Mouse (Mus musculus): Measurements from ENCODE around the gene Dner. TPM values are rescaled to one million over a fixed set of nuclear protein-coding genes. Genes with fewer than 3 reads are reported as not detected.

Gene Dner
- polyA plus RNA-seq, 1 experiment from 2014 or later = 28.1 TPM

DNA sequence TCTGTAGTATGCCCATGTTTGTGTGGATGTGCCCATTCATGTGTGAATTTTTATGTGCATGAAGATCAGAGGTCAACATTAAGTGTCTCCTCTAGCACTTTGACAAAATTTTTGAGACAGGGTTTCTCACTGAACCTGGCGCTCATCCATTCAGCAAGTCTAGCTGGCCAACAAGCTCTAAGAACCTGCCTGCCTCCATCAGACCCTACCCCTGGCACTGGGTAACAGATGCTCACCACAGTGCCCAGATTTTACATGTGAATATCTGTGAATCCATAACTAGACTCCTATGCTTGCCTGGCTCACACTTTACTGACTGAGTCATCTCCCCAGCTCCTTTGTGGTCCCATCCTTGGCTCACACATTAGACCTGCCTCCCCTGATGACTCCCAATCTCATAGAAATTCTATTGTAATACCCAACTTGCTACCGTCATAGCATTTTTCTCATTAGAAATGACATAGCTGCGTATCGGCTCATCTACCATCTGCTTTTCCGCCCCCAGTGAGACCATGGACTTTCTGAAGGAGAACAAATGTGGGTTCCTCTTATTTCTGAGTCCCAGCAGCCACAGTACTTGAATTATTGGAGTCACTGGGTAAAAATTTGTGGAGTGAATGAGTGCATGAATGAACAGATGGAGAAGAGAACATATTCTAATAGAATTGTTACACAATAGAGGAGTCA is 231.9 kb downstream of the Dner start:
- no peak overlapping the region for H3K4me3 ChIP-seq (ENCODE audit: low read depth, low read length)
- ATAC-seq (ENCODE audit: low FRiP score) (no peak), DNase-seq (ENCODE audit: low spot score, missing footprints) (no peak)
- no peaks in the 10 kb centered on the region for H3K4me1 ChIP-seq (ENCODE audit: control insufficient read depth, insufficient read depth, low read length)
- H3K9ac ChIP-seq (ENCODE audit: low read length) = no peak overlapping the region
- no peaks in the 10 kb centered on the region for H3K9me3 ChIP-seq (ENCODE audit: control insufficient read depth, low read length)
- WGBS = 95% methylated on average over 5 of the region's 5 CpGs
- H3K27me3 ChIP-seq (ENCODE audit: control insufficient read depth, insufficient read depth, low read length) = no peaks in the 10 kb centered on the region
- no peaks in the 10 kb centered on the region for H3K36me3 ChIP-seq (ENCODE audit: control insufficient read depth, insufficient read depth, low read length)
- H3K4me2 ChIP-seq = no peak overlapping the region
- H3K27ac ChIP-seq (ENCODE audit: low read depth, low read length) = no peak overlapping the region

DNA sequence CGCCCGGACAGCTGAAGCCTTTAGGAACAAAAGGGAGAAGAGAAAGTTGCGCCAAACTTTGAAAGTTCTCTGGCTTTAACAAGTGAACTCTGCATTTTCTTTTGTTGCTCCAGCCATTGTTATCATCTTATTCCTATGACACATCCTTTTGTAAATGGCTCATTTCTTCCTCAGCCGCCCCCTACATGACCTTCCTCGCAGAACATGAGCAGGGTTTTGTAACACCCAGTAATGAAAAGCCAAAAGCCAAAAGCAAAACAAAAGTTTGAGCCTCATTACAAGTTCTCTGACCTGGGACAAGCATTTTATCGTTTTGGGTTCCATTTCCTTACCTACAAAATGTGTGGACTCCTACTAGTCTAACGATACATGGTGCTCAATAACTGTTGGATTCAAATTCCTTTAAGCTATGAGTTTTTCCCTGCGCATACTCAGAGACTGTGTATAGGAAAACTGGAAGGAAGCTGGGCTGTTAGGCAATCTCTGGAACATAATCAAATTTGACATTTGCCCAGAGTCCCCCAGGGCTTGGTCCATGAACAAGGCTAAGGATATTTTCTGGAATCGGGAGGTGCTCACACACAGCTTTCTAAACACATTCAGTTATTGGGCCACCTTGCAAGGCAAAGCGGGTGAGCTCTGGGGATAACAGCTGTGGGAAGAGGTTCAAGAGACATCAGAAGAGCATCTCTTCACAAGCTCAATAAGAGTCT is 246.3 kb downstream of the Dner start:
- H3K27me3 ChIP-seq (ENCODE audit: control insufficient read depth, insufficient read depth, low read length) = no peaks in the 10 kb centered on the region
- ATAC-seq (ENCODE audit: low FRiP score) (no peak), DNase-seq (ENCODE audit: low spot score, missing footprints) (no peak)
- H3K9me3 ChIP-seq (ENCODE audit: control insufficient read depth, low read length) = no peaks in the 10 kb centered on the region
- H3K4me3 ChIP-seq (ENCODE audit: low read depth, low read length) = no peak overlapping the region
- H3K36me3 ChIP-seq (ENCODE audit: control insufficient read depth, insufficient read depth, low read length) = no peaks in the 10 kb centered on the region
- H3K4me2 ChIP-seq = no peak overlapping the region
- WGBS = 85% methylated on average over 10 of the region's 10 CpGs
- H3K4me1 ChIP-seq (ENCODE audit: control insufficient read depth, insufficient read depth, low read length) = no peaks in the 10 kb centered on the region
- no peak overlapping the region for H3K27ac ChIP-seq (ENCODE audit: low read depth, low read length)
- no peak overlapping the region for H3K9ac ChIP-seq (ENCODE audit: low read length)

DNA sequence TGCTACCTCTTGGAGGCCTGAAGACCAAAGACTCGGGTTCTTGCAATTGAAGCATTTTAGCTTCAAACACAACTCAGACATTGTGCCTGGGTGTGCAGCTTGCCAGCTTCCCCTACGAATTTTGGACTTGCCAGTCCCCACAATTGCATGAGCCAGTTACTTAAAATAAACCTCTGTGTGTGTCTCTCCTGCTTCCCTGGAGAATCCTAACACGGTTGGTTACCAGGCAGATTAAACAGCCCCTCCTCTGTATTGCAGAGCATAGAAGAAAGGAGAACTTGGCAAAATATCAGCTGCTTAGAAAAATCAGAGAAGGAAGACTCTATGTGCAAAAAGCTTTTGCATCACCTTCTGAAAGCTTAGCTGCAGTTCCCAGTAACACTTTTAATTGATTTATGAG is 252.4 kb downstream of the Dner start:
- DNase-seq (ENCODE audit: low spot score, missing footprints) = no peak
- ATAC-seq (ENCODE audit: low FRiP score) = no peak
- no peak overlapping the region for H3K4me3 ChIP-seq (ENCODE audit: low read depth, low read length)
- H3K27ac ChIP-seq (ENCODE audit: low read depth, low read length) = no peak overlapping the region
- H3K27me3 ChIP-seq (ENCODE audit: control insufficient read depth, insufficient read depth, low read length) = no peaks in the 10 kb centered on the region
- no peak overlapping the region for H3K9ac ChIP-seq (ENCODE audit: low read length)
- no peaks in the 10 kb centered on the region for H3K4me1 ChIP-seq (ENCODE audit: control insufficient read depth, insufficient read depth, low read length)
- H3K9me3 ChIP-seq (ENCODE audit: control insufficient read depth, low read length) = no peaks in the 10 kb centered on the region
- H3K4me2 ChIP-seq = no peak overlapping the region
- H3K36me3 ChIP-seq (ENCODE audit: control insufficient read depth, insufficient read depth, low read length) = no peaks in the 10 kb centered on the region
- WGBS = 77% methylated on average over 3 of the region's 3 CpGs

DNA sequence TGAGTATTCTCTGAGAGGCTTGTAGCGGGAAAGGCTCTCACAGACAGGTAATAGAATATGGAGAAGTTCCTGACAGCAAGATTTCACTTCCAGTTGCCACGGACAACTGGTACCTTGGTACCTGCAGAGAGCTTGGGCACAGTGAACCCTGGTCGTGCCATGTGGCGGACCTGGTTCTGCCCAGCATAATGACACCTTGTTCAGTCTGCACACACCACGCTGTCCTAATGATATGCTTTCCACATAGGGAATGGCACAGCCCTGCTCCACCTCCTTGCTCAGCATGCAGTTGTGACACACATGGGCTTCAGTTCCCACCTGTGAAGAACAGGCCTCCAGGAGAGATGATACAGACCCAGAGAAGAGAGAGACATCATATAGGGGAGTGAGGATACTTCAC is 253.0 kb downstream of the Dner start:
- no peak overlapping the region for H3K4me3 ChIP-seq (ENCODE audit: low read depth, low read length)
- DNase-seq (ENCODE audit: low spot score, missing footprints) (no peak), ATAC-seq (ENCODE audit: low FRiP score) (no peak)
- 84% methylated on average over 5 of the region's 5 CpGs for WGBS
- H3K36me3 ChIP-seq (ENCODE audit: control insufficient read depth, insufficient read depth, low read length) = no peaks in the 10 kb centered on the region
- H3K4me2 ChIP-seq = no peak overlapping the region
- H3K27me3 ChIP-seq (ENCODE audit: control insufficient read depth, insufficient read depth, low read length) = no peaks in the 10 kb centered on the region
- no peak overlapping the region for H3K27ac ChIP-seq (ENCODE audit: low read depth, low read length)
- H3K4me1 ChIP-seq (ENCODE audit: control insufficient read depth, insufficient read depth, low read length) = no peaks in the 10 kb centered on the region
- H3K9ac ChIP-seq (ENCODE audit: low read length) = no peak overlapping the region
- H3K9me3 ChIP-seq (ENCODE audit: control insufficient read depth, low read length) = no peaks in the 10 kb centered on the region

GRCm38 (mm10) chr1:84441419-84441818 is 254.6 kb downstream of the Dner start:
- DNase-seq (ENCODE audit: low spot score, missing footprints) (no peak), ATAC-seq (ENCODE audit: low FRiP score) (no peak)
- no peak overlapping the region for H3K9ac ChIP-seq (ENCODE audit: low read length)
- H3K4me3 ChIP-seq (ENCODE audit: low read depth, low read length) = no peak overlapping the region
- H3K27ac ChIP-seq (ENCODE audit: low read depth, low read length) = no peak overlapping the region
- H3K27me3 ChIP-seq (ENCODE audit: control insufficient read depth, insufficient read depth, low read length) = no peaks in the 10 kb centered on the region
- H3K9me3 ChIP-seq (ENCODE audit: control insufficient read depth, low read length) = no peaks in the 10 kb centered on the region
- WGBS = 94% methylated on average over 3 of the region's 3 CpGs
- no peaks in the 10 kb centered on the region for H3K36me3 ChIP-seq (ENCODE audit: control insufficient read depth, insufficient read depth, low read length)
- no peak overlapping the region for H3K4me2 ChIP-seq
- no peaks in the 10 kb centered on the region for H3K4me1 ChIP-seq (ENCODE audit: control insufficient read depth, insufficient read depth, low read length)

GRCm38 (mm10) chr1:84437565-84437964 is 258.5 kb downstream of the Dner start:
- no peak overlapping the region for H3K9ac ChIP-seq (ENCODE audit: low read length)
- no peak for DNase-seq (ENCODE audit: low spot score, missing footprints)

GRCm38 (mm10) chr1:84436281-84436680 is 259.7 kb downstream of the Dner start:
- H3K9me3 ChIP-seq (ENCODE audit: control insufficient read depth, low read length) = no peaks in the 10 kb centered on the region
- 70% methylated on average over 1 of the region's 1 CpGs for WGBS
- DNase-seq (ENCODE audit: low spot score, missing footprints) = no peak
- H3K4me3 ChIP-seq (ENCODE audit: low read depth, low read length) = no peak overlapping the region
- no peaks in the 10 kb centered on the region for H3K4me1 ChIP-seq (ENCODE audit: control insufficient read depth, insufficient read depth, low read length)
- H3K27ac ChIP-seq (ENCODE audit: low read depth, low read length) = no peak overlapping the region
- no peaks in the 10 kb centered on the region for H3K27me3 ChIP-seq (ENCODE audit: control insufficient read depth, insufficient read depth, low read length)
- no peaks in the 10 kb centered on the region for H3K36me3 ChIP-seq (ENCODE audit: control insufficient read depth, insufficient read depth, low read length)
- no peak for ATAC-seq (ENCODE audit: low FRiP score)
- no peak overlapping the region for H3K9ac ChIP-seq (ENCODE audit: low read length)
- no peak overlapping the region for H3K4me2 ChIP-seq

More at GRCm38 (mm10) chr1:84437565-84437964, 258.5 kb downstream of the Dner start:
- no peaks in the 10 kb centered on the region for H3K27me3 ChIP-seq (ENCODE audit: control insufficient read depth, insufficient read depth, low read length)
- H3K36me3 ChIP-seq (ENCODE audit: control insufficient read depth, insufficient read depth, low read length) = no peaks in the 10 kb centered on the region
- H3K9me3 ChIP-seq (ENCODE audit: control insufficient read depth, low read length) = no peaks in the 10 kb centered on the region
- no peaks in the 10 kb centered on the region for H3K4me1 ChIP-seq (ENCODE audit: control insufficient read depth, insufficient read depth, low read length)
- H3K4me2 ChIP-seq = no peak overlapping the region
- no peak overlapping the region for H3K4me3 ChIP-seq (ENCODE audit: low read depth, low read length)
- ATAC-seq (ENCODE audit: low FRiP score) = no peak
- no peak overlapping the region for H3K27ac ChIP-seq (ENCODE audit: low read depth, low read length)

GRCm38 (mm10) chr1:84433291-84433980 is 262.6 kb downstream of the Dner start:
- Histone ChIP-seq H3K9me3 (ENCODE audit: control insufficient read depth, low read length) (no peaks in the 10 kb centered on the region), H3K4me2 (no peak overlapping the region), H3K9ac (ENCODE audit: low read length) (no peak overlapping the region), H3K4me1 (ENCODE audit: control insufficient read depth, insufficient read depth, low read length) (no peaks in the 10 kb centered on the region), H3K27ac (ENCODE audit: low read depth, low read length) (no peak overlapping the region), H3K27me3 (ENCODE audit: control insufficient read depth, insufficient read depth, low read length) (no peaks in the 10 kb centered on the region), H3K4me3 (ENCODE audit: low read depth, low read length) (no peak overlapping the region), H3K36me3 (ENCODE audit: control insufficient read depth, insufficient read depth, low read length) (no peaks in the 10 kb centered on the region)
- no peak for ATAC-seq (ENCODE audit: low FRiP score)
- DNase-seq (ENCODE audit: low spot score, missing footprints) = no peak
- WGBS = 86% methylated on average over 6 of the region's 6 CpGs

DNA sequence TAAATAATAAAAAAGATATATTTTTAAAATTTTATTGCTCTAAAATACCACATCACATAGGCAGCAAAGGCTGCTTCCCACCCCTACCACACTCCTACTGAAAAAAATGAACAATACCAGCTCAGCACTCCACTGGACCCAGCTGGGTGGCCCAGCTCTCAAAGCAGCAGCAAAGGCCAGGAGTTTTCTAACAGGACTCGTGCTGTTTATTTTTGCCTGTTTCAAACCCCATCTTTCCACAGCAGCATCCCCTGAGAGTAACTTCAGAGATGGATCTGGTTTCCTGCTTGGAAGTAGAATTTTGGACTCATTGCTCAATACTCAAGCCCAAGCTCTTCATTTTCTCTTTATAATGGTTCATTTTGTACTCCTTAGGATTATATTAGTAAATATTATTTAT is 263.7 kb downstream of the Dner start:
- Histone ChIP-seq H3K9ac (ENCODE audit: low read length) (no peak overlapping the region), H3K27ac (ENCODE audit: low read depth, low read length) (no peak overlapping the region), H3K9me3 (ENCODE audit: control insufficient read depth, low read length) (no peaks in the 10 kb centered on the region), H3K27me3 (ENCODE audit: control insufficient read depth, insufficient read depth, low read length) (no peaks in the 10 kb centered on the region), H3K36me3 (ENCODE audit: control insufficient read depth, insufficient read depth, low read length) (no peaks in the 10 kb centered on the region), H3K4me3 (ENCODE audit: low read depth, low read length) (no peak overlapping the region), H3K4me2 (no peak overlapping the region), H3K4me1 (ENCODE audit: control insufficient read depth, insufficient read depth, low read length) (no peaks in the 10 kb centered on the region)
- no peak for DNase-seq (ENCODE audit: low spot score, missing footprints)
- ATAC-seq (ENCODE audit: low FRiP score) = no peak
- WGBS = 76% methylated on average over 1 of the region's 1 CpGs
